Mouse (Mus musculus) lung, embryonic 16.5 days (tissue): ENCODE measurements around the gene Ehd2. TPM values are rescaled to one million over a fixed set of nuclear protein-coding genes. Genes with fewer than 3 reads are reported as not detected.
A peak's percentile ranks its signal among the peaks of the same experiment; 100 is the strongest.

Source experiments
- ATAC-seq: fragments of 200-750 bp; cut with Nextera tagmentation; 2 replicates; pipeline ENCODE4 v1.8.0; 2017; ENCODE audit warnings: low read depth, mild to moderate bottlenecking, moderate library complexity
- H3K27ac ChIP-seq: fragments of 300-500 bp; sonication (generic); 2 replicates; pipeline ENCODE4 v1.5.1; 2014; ENCODE audit warnings: mild to moderate bottlenecking, control low read depth, low read length
- H3K27me3 ChIP-seq: fragments of 300-500 bp; sonication (generic); 2 replicates; pipeline ENCODE4 v1.6.1; 2014; ENCODE audit warnings: low read depth, low read length, mixed read lengths; ENCODE audit not compliant: control insufficient read depth, insufficient read depth
- H3K36me3 ChIP-seq: fragments of 300-500 bp; sonication (generic); 2 replicates; pipeline ENCODE4 v1.6.1; 2014; ENCODE audit warnings: low read length; ENCODE audit not compliant: control insufficient read depth, insufficient read depth
- H3K4me1 ChIP-seq: fragments of 300-500 bp; sonication (generic); replicated peaks from 2 replicates; pipeline ENCODE4 v1.6.1; 2014; ENCODE audit warnings: low read length, mixed read lengths; ENCODE audit not compliant: control insufficient read depth, insufficient read depth
- H3K4me2 ChIP-seq: fragments of 300-500 bp; sonication (generic); 2 replicates; pipeline ENCODE4 v1.6.1; 2014; ENCODE audit warnings: low read depth, low read length, control low read depth
- H3K4me3 ChIP-seq: fragments of 300-500 bp; sonication (generic); 2 replicates; pipeline ENCODE4 v1.5.1; 2014; ENCODE audit warnings: mild to moderate bottlenecking, low read length, control low read depth
- H3K9ac ChIP-seq: fragments of 300-500 bp; sonication (generic); 2 replicates; pipeline ENCODE4 v1.6.1; 2014; ENCODE audit warnings: low read length, control low read depth
- H3K9me3 ChIP-seq: fragments of 300-500 bp; sonication (generic); 2 replicates; pipeline ENCODE4 v1.6.1; 2016; ENCODE audit warnings: low read length; ENCODE audit not compliant: control insufficient read depth
- whole genome bisulfite sequencing: fragments of 180-500 bp; shearing (Covaris S2); extraction: QIAGEN DNeasy Blood & Tissue Kit; methylation state at CpG from one replicate; pipeline ENCODE4 v1.1.7; 2014; 5-methylcytosine and 5-hydroxymethylcytosine counted together
- polyA plus RNA-seq: library from polyadenylated mRNA; unstranded; fragments of >200 nt; fragmentation: Nextera tagmentation; extraction: Ambion mirVana; gene quantifications from 2 replicates; pipeline ENCODE4 v1.2.1, GENCODE M21; 2015

Gene Ehd2
- polyA plus RNA-seq, 1 experiment from 2014 or later, result 109 TPM

- no peak for ATAC-seq
Measured at GRCm38 (mm10) chr7:15981538-15981937, 14.2 kb upstream of the Ehd2 start.

GRCm38 (mm10) chr7:15980246-15980645, 12.9 kb upstream of the Ehd2 start:
- 78% methylated on average over 8 of the region's 8 CpGs for WGBS
- Histone ChIP-seq H3K36me3 (peaks cover 7% of the 10 kb centered on the region), H3K4me3 (no peak overlapping the region), H3K4me1 (no peaks in the 10 kb centered on the region), H3K27ac (no peak overlapping the region), H3K9ac (no peak overlapping the region), H3K9me3 (no peaks in the 10 kb centered on the region), H3K4me2 (no peak overlapping the region), H3K27me3 (no peaks in the 10 kb centered on the region)
- no peak for ATAC-seq

More at GRCm38 (mm10) chr7:15981538-15981937, 14.2 kb upstream of the Ehd2 start:
- Histone ChIP-seq H3K4me2 (no peak overlapping the region), H3K4me3 (no peak overlapping the region), H3K4me1 (no peaks in the 10 kb centered on the region), H3K27me3 (no peaks in the 10 kb centered on the region), H3K36me3 (peaks cover 4% of the 10 kb centered on the region), H3K9ac (no peak overlapping the region), H3K9me3 (no peaks in the 10 kb centered on the region), H3K27ac (no peak overlapping the region)
- WGBS, result 81% methylated on average over 4 of the region's 4 CpGs

GRCm38 (mm10) chr7:15975904-15976303, 8.5 kb upstream of the Ehd2 start:
- no peaks in the 10 kb centered on the region for H3K27me3 ChIP-seq
- 78% methylated on average over 4 of the region's 4 CpGs for WGBS
- no peaks in the 10 kb centered on the region for H3K9me3 ChIP-seq
- H3K4me2 ChIP-seq, result no peak overlapping the region
- no peak overlapping the region for H3K9ac ChIP-seq
- H3K27ac ChIP-seq, result no peak overlapping the region
- H3K36me3 ChIP-seq, result peaks cover 30% of the 10 kb centered on the region
- no peaks in the 10 kb centered on the region for H3K4me1 ChIP-seq
- no peak for ATAC-seq
- no peak overlapping the region for H3K4me3 ChIP-seq

GRCm38 (mm10) chr7:15975451-15975850, 8.1 kb upstream of the Ehd2 start:
- peaks cover 30% of the 10 kb centered on the region for H3K36me3 ChIP-seq
- H3K4me3 ChIP-seq, result no peak overlapping the region
- ATAC-seq, result peak; percentile 7; the same call in 1 of the 2 replicates
- no peak overlapping the region for H3K9ac ChIP-seq
- no peak overlapping the region for H3K27ac ChIP-seq
- no peaks in the 10 kb centered on the region for H3K9me3 ChIP-seq
- H3K4me1 ChIP-seq, result no peaks in the 10 kb centered on the region
- no peak overlapping the region for H3K4me2 ChIP-seq
- no peaks in the 10 kb centered on the region for H3K27me3 ChIP-seq
- 90% methylated on average over 10 of the region's 10 CpGs for WGBS

GRCm38 (mm10) chr7:15974712-15975111, 7.3 kb upstream of the Ehd2 start:
- Histone ChIP-seq H3K4me3 (no peak overlapping the region), H3K9ac (no peak overlapping the region), H3K4me2 (no peak overlapping the region), H3K4me1 (no peaks in the 10 kb centered on the region), H3K36me3 (peaks cover 37% of the 10 kb centered on the region), H3K27me3 (no peaks in the 10 kb centered on the region), H3K27ac (no peak overlapping the region), H3K9me3 (no peaks in the 10 kb centered on the region)
- ATAC-seq, result no peak
- 56% methylated on average over 5 of the region's 5 CpGs for WGBS

- no peak for ATAC-seq
- no peaks in the 10 kb centered on the region for H3K9me3 ChIP-seq
- WGBS, result 76% methylated on average over 25 of the region's 25 CpGs
Measured at GRCm38 (mm10) chr7:15972247-15972646, 4.9 kb upstream of the Ehd2 start.

GRCm38 (mm10) chr7:15969674-15970073, 2.3 kb upstream of the Ehd2 start:
- H3K4me1 ChIP-seq, result peaks cover 17% of the 10 kb centered on the region
- peaks cover 29% of the 10 kb centered on the region for H3K36me3 ChIP-seq
- H3K9me3 ChIP-seq, result no peaks in the 10 kb centered on the region
- no peak for ATAC-seq
- no peak overlapping the region for H3K4me2 ChIP-seq
- no peak overlapping the region for H3K9ac ChIP-seq
- no peak overlapping the region for H3K27ac ChIP-seq
- H3K27me3 ChIP-seq, result no peaks in the 10 kb centered on the region
- 81% methylated on average over 3 of the region's 3 CpGs for WGBS
- no peak overlapping the region for H3K4me3 ChIP-seq

More at GRCm38 (mm10) chr7:15972247-15972646, 4.9 kb upstream of the Ehd2 start:
- Histone ChIP-seq H3K4me1 (no peaks in the 10 kb centered on the region), H3K36me3 (peaks cover 38% of the 10 kb centered on the region), H3K4me3 (no peak overlapping the region), H3K9ac (no peak overlapping the region), H3K4me2 (no peak overlapping the region), H3K27ac (no peak overlapping the region), H3K27me3 (no peaks in the 10 kb centered on the region)

- Histone ChIP-seq H3K4me3 (no peak overlapping the region), H3K4me2 (no peak overlapping the region), H3K27me3 (no peaks in the 10 kb centered on the region), H3K9ac (no peak overlapping the region), H3K27ac (no peak overlapping the region), H3K36me3 (peaks cover 19% of the 10 kb centered on the region), H3K4me1 (peaks cover 31% of the 10 kb centered on the region), H3K9me3 (no peaks in the 10 kb centered on the region)
- WGBS, result 86% methylated on average over 8 of the region's 8 CpGs
- no peak for ATAC-seq
Measured at GRCm38 (mm10) chr7:15968322-15968721, 955 bp upstream of the Ehd2 start.

GRCm38 (mm10) chr7:15966489-15966888, 878 bp downstream of the Ehd2 start:
- peak overlapping the region; percentile 76 for H3K9ac ChIP-seq
- WGBS, result 57% methylated on average over 3 of the region's 3 CpGs
- peak overlapping the region; percentile 12; the same call in 1 of the 2 replicates for H3K27ac ChIP-seq

More at GRCm38 (mm10) chr7:15966489-15966888, 878 bp downstream of the Ehd2 start:
- H3K4me2 ChIP-seq, result peak overlapping the region; percentile 59
- ATAC-seq, result no peak
- H3K4me3 ChIP-seq, result peak overlapping the region; percentile 59
- no peaks in the 10 kb centered on the region for H3K27me3 ChIP-seq
- H3K4me1 ChIP-seq, result peaks cover 49% of the 10 kb centered on the region
- peaks cover 10% of the 10 kb centered on the region for H3K36me3 ChIP-seq
- no peaks in the 10 kb centered on the region for H3K9me3 ChIP-seq
